Mouse (Mus musculus): Measurements from ENCODE around the gene Papss1.

Gene Papss1

DNA sequence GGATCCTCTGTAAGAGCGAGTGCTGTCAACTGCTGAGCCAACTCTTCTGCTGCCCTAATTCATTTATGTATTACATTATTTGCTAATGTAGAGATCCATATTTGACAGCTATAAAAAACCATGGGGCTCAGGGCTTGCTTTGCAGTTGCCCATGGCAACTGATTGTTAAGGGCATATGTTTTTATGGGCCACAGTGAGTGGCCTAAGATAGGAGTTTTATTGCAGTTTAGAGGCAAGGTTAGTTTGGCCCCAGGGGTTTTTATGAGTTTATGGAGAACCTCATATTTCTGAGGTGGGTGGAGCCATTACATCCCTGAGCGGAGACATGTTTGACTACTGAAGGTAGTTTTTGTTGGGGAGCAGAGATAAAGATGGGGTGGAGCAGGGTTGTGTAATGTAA is 1.7 kb downstream of the Papss1 start:
- TF ChIP-seq POU5F1 (IDR thresholded peaks at IDR 0.05; ENCODE audit: borderline replicate concordance, low read length) (no peak), NANOG (IDR thresholded peaks at IDR 0.05; ENCODE audit: borderline replicate concordance, low read length) (no peak), CTCF (conservative IDR thresholded peaks at IDR 0.05; ENCODE audit: low read length) (no peak)
- H3K36me3 ChIP-seq (ENCODE audit: insufficient read depth, low read length): no peaks in the 10 kb centered on the region
- H3K4me3 ChIP-seq (replicated peaks; ENCODE audit: low read length): no peak overlapping the region
- H3K4me1 ChIP-seq (replicated peaks; ENCODE audit: low read depth, low read length): peaks cover 18% of the 10 kb centered on the region
- no peaks in the 10 kb centered on the region for H3K9me3 ChIP-seq (ENCODE audit: low read length)
- H3K27me3 ChIP-seq (ENCODE audit: insufficient read depth, low read length): peaks cover 8% of the 10 kb centered on the region; the same call in 1 of the 2 replicates

DNA sequence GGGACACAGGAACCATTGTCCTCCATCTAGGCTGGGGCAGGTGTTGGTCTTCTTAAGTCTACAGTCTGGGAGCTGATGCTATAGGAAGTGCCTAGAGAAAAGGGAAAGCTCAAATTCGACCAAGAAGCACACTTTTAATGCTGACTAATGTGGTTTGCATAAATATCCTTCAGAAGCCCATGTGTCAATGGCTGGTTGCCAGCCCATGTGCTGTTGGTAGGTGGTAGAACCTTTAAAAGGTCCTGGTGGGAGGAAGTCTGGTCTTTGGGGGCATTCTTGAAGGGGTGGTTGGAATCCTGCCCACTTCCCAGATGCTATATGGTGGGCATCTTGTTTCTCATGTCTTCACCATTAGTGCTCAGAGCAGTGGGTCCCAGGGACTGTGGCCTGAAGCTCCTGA is 5.9 kb downstream of the Papss1 start:
- peaks cover 7% of the 10 kb centered on the region; the same call in 1 of the 2 replicates for H3K27me3 ChIP-seq (ENCODE audit: insufficient read depth, low read length)
- H3K4me3 ChIP-seq (replicated peaks; ENCODE audit: low read length): no peak overlapping the region
- peaks cover 3% of the 10 kb centered on the region for H3K4me1 ChIP-seq (replicated peaks; ENCODE audit: low read depth, low read length)
- no peaks in the 10 kb centered on the region for H3K9me3 ChIP-seq (ENCODE audit: low read length)
- TF ChIP-seq NANOG (IDR thresholded peaks at IDR 0.05; ENCODE audit: borderline replicate concordance, low read length) (no peak), CTCF (conservative IDR thresholded peaks at IDR 0.05; ENCODE audit: low read length) (no peak), POU5F1 (IDR thresholded peaks at IDR 0.05; ENCODE audit: borderline replicate concordance, low read length) (no peak)
- H3K36me3 ChIP-seq (ENCODE audit: insufficient read depth, low read length): no peaks in the 10 kb centered on the region

DNA sequence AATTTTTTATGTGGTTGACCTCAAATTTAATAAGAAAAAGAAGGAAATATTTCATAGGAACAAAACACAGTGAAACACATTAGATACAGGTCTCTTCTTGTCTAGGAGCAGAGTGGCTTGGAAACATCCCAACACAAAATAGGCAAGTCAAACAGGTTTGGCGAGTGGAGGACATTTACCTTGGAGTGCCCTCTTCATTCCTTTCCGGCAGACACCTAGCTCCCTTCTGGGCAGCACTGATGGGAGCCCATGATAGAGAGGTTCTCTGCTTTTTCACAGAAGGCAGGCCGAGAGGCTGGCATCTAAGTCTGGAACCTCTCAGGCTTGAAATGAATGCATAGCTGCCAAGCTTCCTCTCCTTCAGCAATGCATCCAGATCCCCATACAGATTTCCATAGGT is 9.0 kb downstream of the Papss1 start:
- H3K27me3 ChIP-seq (ENCODE audit: insufficient read depth, low read length): no peaks in the 10 kb centered on the region
- no peaks in the 10 kb centered on the region for H3K4me1 ChIP-seq (replicated peaks; ENCODE audit: low read depth, low read length)
- no peak overlapping the region for H3K4me3 ChIP-seq (replicated peaks; ENCODE audit: low read length)
- H3K9me3 ChIP-seq (ENCODE audit: low read length): no peaks in the 10 kb centered on the region
- TF ChIP-seq POU5F1 (IDR thresholded peaks at IDR 0.05; ENCODE audit: borderline replicate concordance, low read length) (no peak), NANOG (IDR thresholded peaks at IDR 0.05; ENCODE audit: borderline replicate concordance, low read length) (no peak), CTCF (conservative IDR thresholded peaks at IDR 0.05; ENCODE audit: low read length) (no peak)
- H3K36me3 ChIP-seq (ENCODE audit: insufficient read depth, low read length): no peaks in the 10 kb centered on the region

DNA sequence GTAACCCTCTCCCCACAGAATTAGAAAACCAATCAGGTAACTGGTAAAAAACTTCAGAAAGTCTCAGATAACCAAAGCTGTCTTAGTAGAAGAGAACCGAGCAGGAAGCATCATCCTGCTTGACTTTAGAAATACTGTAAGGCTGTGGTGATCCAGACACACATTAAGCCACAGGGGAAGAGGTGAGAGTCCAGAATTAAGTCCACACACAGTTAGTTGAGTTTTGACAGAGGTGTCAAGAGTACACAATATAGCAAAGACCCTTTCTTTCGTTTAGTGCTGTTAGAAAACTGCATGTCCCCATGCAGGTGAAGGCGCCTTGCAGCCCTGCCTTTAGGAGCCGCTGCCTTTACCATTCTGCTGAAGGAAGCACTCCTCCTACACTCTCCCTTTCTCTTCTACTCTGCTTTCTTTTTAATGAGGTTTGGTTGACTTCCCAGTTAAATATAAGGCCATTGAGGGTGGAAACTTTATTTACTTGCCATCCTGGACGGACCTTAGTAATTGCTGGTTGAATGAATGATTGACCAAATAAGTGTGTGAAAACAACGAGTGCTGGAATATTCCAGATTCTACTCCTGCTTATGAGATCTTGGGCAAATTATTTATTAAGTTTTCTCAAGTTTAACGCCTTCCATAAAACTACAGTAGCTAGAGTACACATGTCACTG is 14.0 kb downstream of the Papss1 start:
- no peak for TF ChIP-seq CTCF (conservative IDR thresholded peaks at IDR 0.05; ENCODE audit: low read length)
- no peak for TF ChIP-seq POU5F1 (IDR thresholded peaks at IDR 0.05; ENCODE audit: borderline replicate concordance, low read length)
- TF ChIP-seq NANOG (IDR thresholded peaks at IDR 0.05; ENCODE audit: borderline replicate concordance, low read length): no peak
- no peaks in the 10 kb centered on the region for H3K4me1 ChIP-seq (replicated peaks; ENCODE audit: low read depth, low read length)
- H3K36me3 ChIP-seq (ENCODE audit: insufficient read depth, low read length): 0 out of 2 replicates have a peak, but pooled peaks cover 4% of the 10 kb centered on the region
- no peaks in the 10 kb centered on the region for H3K9me3 ChIP-seq (ENCODE audit: low read length)
- H3K4me3 ChIP-seq (replicated peaks; ENCODE audit: low read length): no peak overlapping the region
- H3K27me3 ChIP-seq (ENCODE audit: insufficient read depth, low read length): no peaks in the 10 kb centered on the region

DNA sequence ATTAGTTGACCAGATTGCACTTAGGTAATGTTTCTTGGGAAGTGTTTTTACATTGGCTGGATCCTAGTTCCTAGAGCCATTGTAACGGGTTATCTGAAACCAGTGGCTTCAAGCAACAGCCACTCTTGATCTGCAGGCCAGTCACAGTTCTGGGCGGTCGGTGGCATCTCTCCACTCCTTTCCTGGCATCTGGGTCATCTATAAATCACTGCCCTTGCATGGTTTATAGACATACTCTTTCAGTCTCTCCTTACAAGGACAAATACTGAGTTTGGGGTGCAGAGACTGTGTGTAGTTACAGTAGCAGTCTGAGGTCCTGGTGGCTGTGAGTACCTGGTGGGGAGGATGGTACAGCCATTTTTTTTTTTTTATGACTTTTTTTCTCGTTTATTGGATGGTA is 15.5 kb downstream of the Papss1 start:
- H3K9me3 ChIP-seq (ENCODE audit: low read length): no peaks in the 10 kb centered on the region
- TF ChIP-seq CTCF (conservative IDR thresholded peaks at IDR 0.05; ENCODE audit: low read length): no peak
- H3K27me3 ChIP-seq (ENCODE audit: insufficient read depth, low read length): no peaks in the 10 kb centered on the region
- no peak overlapping the region for H3K4me3 ChIP-seq (replicated peaks; ENCODE audit: low read length)
- H3K4me1 ChIP-seq (replicated peaks; ENCODE audit: low read depth, low read length): no peaks in the 10 kb centered on the region
- peaks cover 10% of the 10 kb centered on the region; the same call in 1 of the 2 replicates for H3K36me3 ChIP-seq (ENCODE audit: insufficient read depth, low read length)

DNA sequence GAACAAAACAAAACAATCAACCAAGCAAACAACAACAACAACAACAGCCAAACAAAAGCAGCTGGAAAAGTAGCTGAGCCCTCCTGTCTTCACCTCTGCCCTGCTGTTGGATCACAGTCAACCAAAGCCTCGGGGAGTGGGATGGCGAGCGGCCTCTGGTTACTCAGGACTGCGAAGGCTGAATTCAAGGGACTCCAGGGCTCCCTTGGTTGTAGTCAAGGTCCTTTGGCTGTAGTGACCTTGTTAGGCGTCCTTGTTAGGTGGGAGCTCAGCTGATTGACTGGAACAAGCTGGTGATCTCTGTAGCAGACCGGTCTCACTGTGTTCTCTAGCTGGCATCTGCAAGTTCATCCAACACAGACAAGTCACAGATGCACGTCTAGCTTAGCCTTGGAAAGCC is 16.5 kb downstream of the Papss1 start:
- TF ChIP-seq CTCF (conservative IDR thresholded peaks at IDR 0.05; ENCODE audit: low read length) (no peak), NANOG (IDR thresholded peaks at IDR 0.05; ENCODE audit: borderline replicate concordance, low read length) (no peak), POU5F1 (IDR thresholded peaks at IDR 0.05; ENCODE audit: borderline replicate concordance, low read length) (no peak)
- Histone ChIP-seq H3K4me3 (replicated peaks; ENCODE audit: low read length) (no peak overlapping the region), H3K27me3 (ENCODE audit: insufficient read depth, low read length) (no peaks in the 10 kb centered on the region), H3K36me3 (ENCODE audit: insufficient read depth, low read length) (peaks cover 12% of the 10 kb centered on the region), H3K4me1 (replicated peaks; ENCODE audit: low read depth, low read length) (no peaks in the 10 kb centered on the region), H3K9me3 (ENCODE audit: low read length) (no peaks in the 10 kb centered on the region)

DNA sequence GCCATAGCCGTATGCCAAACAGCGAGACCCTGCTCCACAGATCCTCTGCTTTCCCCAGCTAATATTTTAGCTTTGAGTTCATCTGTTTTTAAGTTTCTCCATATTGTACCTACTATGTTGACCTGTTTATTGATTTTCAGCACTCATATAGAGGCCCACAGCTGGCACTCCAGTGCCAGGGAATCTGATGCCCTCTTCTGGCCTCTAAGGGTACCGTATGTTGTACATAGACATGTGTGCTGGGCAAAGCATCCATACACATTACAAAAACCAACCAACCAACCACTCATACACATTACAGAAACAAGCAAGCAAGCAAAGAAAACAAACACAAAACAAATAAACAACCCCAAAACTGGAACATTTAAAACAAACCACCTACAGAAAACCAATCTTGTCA is 22.2 kb downstream of the Papss1 start:
- TF ChIP-seq POU5F1 (IDR thresholded peaks at IDR 0.05; ENCODE audit: borderline replicate concordance, low read length) (no peak), NANOG (IDR thresholded peaks at IDR 0.05; ENCODE audit: borderline replicate concordance, low read length) (no peak), CTCF (conservative IDR thresholded peaks at IDR 0.05; ENCODE audit: low read length) (no peak)
- H3K9me3 ChIP-seq (ENCODE audit: low read length): no peaks in the 10 kb centered on the region
- no peaks in the 10 kb centered on the region for H3K27me3 ChIP-seq (ENCODE audit: insufficient read depth, low read length)
- peaks cover 18% of the 10 kb centered on the region for H3K36me3 ChIP-seq (ENCODE audit: insufficient read depth, low read length)
- no peaks in the 10 kb centered on the region for H3K4me1 ChIP-seq (replicated peaks; ENCODE audit: low read depth, low read length)
- H3K4me3 ChIP-seq (replicated peaks; ENCODE audit: low read length): no peak overlapping the region

DNA sequence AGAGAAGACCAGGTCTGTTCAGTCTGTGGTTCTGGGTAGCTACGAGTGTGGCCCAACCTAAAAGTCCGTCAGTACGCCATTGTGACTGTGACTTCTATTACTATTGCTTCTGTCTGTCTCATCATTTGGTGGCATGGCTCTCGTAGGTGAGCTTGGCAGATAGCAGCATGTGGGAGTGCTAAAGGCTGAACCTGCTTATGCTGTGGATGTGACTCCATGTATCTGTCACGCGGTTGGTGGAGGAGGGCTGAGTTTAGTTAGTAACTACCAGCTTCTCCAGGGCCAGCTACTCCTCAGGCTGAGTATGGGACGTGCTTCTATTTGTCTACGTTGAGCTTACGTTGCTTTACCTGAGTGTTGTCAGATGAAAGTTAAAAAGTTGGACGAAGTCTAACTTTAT is 23.4 kb downstream of the Papss1 start:
- H3K36me3 ChIP-seq (ENCODE audit: insufficient read depth, low read length): peaks cover 16% of the 10 kb centered on the region
- no peaks in the 10 kb centered on the region for H3K4me1 ChIP-seq (replicated peaks; ENCODE audit: low read depth, low read length)
- TF ChIP-seq CTCF (conservative IDR thresholded peaks at IDR 0.05; ENCODE audit: low read length): no peak
- no peak for TF ChIP-seq POU5F1 (IDR thresholded peaks at IDR 0.05; ENCODE audit: borderline replicate concordance, low read length)
- TF ChIP-seq NANOG (IDR thresholded peaks at IDR 0.05; ENCODE audit: borderline replicate concordance, low read length): no peak
- H3K4me3 ChIP-seq (replicated peaks; ENCODE audit: low read length): peak overlapping the region; percentile 43
- no peaks in the 10 kb centered on the region for H3K27me3 ChIP-seq (ENCODE audit: insufficient read depth, low read length)
- no peaks in the 10 kb centered on the region for H3K9me3 ChIP-seq (ENCODE audit: low read length)
